Mouse (Mus musculus): ENCODE data around the gene Hoxa7.

DNA sequence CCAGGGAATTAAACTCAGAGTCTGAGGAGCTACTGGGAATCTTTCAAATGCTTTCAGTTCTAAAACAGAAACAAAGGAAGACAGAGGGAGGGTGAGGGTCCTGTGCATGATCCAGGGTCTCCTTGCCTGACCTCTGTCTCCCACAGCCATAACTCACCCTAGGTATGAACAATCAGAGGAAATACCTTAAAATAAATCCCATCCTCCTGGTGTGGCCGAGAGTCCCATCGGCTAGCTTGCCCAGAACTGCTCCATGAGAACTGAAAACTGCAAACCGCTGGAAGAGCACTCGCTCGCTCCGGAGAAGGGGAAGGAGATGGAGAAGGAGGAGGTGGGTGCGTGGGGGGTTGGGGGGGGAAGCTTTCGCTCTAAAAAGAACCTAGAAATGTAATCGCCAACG lies 42.0 kb downstream of the Hoxa7 start:
- no peak for TF ChIP-seq CTCF (IDR thresholded peaks at IDR 0.05)
- no peak for TF ChIP-seq POLR2A (IDR thresholded peaks at IDR 0.05; ENCODE audit: insufficient read depth, low read depth, low read length)
